Mouse (Mus musculus) cerebellum, postnatal 14 days (tissue): ENCODE data around the gene Bpifb9a.
"Not testable (repeated sequence)": the region's sequence is repeated elsewhere in the genome, so short reads cannot be mapped to it uniquely, and the experiment has no call there.

ENCODE experiments used
- DNase-seq, 2 experiments: peaks; one replicate each; pipeline ENCODE4 v3.0.0; 2021; ENCODE audit warnings: mixed read lengths in 2 of 2

Bpifb9a gene

GRCm38 (mm10) chr2:154306927-154307326 lies 49.3 kb downstream of the Bpifb9a start, which contains the start of gene Bpifb9b:
Bpifb9b (plus strand) TSS chr2:154307227.
- DNase-seq: not testable (repeated sequence)

- not testable (repeated sequence) for DNase-seq
Observed at GRCm38 (mm10) chr2:154313771-154314170, 56.1 kb downstream of the Bpifb9a start.
